Mouse (Mus musculus): ENCODE data around the gene Mgmt.

Gene Mgmt

DNA sequence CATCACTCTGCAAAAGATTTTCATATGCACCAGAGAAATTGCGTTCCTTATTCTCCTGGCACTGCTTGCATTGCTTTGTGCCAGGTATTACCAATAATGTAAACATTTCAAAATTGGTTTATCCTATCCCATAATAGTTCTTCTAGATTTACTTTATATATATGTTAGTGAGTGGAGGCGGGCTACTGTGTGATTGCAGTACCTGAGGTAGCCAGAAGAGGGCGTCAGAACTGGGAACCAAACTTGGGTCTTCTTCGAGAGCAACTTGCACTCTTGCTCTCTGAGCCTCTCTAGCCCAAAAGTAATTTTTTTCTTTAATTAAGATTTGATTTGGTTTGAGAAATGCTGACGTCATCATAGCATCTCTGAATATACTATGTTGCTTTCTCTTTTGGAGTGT lies 159.9 kb downstream of the Mgmt start:
- in situ Hi-C loops (cut with MboI, MseI), result no loop called here

DNA sequence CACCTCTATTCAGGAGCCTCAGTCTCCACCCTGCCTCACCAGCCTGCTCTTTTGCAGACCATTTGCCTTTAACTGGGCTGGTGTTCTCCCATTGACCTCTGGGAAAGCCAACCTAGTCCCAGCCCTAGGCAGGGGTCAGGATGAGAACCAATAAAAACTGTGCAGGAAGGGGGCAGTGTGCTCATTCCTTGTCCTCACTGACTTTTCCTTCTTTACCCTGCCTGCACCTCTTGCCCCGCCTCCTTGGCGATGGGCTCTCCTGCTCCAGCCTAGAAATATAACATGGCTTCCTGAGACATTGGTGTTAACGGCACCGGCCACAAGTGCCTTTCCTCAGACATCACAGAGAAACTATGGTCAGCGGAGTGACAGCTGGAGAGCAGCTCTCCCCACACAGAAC lies 161.7 kb downstream of the Mgmt start:
- in situ Hi-C loops (cut with MboI, MseI), result no loop called here

DNA sequence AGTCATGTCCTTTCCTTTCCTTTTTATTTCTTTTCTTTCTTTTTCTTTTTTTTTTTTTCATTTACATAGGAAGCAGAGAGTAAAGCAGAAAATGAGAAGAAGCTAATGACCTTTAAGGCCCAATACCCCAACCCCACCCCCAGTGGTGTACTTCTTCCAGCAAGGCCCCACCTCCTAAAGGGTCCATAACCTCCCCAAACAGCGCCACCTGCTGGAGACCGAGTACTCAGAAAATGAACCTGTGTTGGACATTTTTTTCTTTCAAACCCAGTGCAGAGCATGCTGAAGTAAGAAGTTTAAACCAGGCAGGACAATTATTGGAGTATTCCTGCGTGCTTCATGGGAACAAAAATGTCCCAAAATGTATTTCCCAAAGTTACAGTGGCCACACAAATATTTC lies 166.1 kb downstream of the Mgmt start:
- in situ Hi-C loops (cut with MboI, MseI), result no loop called here

DNA sequence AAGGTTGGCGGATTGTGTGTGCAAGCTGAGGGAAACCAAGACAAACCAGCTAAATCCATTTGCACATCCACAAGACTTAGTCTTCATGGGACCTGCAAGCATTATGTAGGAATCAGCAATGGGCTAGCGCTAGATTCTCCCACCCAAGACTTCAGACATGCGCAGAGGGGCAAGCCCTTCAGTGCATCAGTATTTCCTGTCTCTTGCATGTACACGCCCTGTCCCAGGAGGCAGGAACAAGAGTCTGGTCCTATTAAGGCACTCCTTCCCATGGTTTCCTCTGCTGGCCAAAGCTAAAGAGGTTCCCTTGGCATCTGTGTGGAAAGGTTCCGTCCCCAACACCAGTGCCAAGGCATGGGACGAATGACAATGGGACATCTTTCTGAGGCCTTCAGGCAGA lies 166.7 kb downstream of the Mgmt start:
- in situ Hi-C loops (cut with MboI, MseI), result no loop called here

DNA sequence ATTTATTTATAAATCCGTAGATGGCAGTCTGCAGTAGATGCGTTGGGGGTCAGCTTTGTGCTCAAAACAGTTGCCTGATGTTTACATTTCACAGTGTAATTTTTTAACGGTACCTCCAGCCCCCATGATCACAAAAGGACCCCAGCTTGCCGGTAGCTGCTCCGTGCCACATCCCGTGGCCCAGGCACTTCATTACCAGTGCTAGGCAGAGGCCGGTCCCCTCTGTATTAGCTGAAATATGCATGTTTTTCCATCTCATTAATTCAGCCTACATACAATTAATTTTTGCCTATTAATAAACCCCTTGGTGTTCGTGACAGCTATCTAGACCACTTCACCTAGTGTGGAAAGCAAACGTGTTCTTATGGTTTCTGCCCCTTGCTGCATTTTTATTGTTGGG lies 169.8 kb downstream of the Mgmt start:
- in situ Hi-C loops (cut with MboI, MseI), result no loop called here

DNA sequence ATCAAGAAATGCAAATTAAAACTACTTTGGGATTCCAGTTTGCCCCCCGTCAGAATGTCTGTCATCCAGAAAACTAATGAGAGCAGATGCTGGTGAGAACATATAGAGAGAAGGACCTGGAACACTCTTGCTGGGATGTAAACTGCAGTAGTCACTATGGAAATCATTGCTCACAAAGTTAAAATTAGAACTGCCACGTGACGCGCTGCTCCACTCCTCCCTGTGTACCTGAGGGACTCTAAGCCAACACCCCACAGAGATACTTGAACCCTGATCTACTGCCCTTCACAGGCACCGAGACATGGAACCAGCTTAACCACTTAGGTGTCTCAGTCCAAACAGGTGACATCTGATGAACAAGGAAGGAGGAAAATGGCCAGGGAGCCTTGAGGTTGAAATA lies 171.0 kb downstream of the Mgmt start:
- in situ Hi-C loops (cut with MboI, MseI), result no loop called here

DNA sequence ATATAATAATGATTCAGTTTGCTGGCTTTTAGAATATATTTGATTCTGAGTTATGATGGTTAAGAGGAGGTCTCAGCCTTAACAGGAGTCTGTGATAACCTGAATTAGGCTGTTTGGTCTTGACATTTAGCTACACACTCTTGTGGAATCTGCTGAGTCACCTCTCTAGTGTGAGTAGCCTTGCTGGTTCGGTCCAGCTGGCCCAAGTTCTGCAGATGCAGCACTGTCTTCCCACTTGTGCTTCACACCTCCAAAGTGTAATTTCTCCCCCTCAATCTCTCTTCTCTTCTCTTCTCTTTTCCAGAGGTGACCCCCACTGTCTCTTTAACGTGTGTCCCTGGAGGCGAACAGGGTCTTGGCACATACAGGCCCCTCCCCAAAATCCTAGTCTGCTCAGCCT lies 171.8 kb downstream of the Mgmt start:
- in situ Hi-C loops (cut with MboI, MseI), result no loop called here

DNA sequence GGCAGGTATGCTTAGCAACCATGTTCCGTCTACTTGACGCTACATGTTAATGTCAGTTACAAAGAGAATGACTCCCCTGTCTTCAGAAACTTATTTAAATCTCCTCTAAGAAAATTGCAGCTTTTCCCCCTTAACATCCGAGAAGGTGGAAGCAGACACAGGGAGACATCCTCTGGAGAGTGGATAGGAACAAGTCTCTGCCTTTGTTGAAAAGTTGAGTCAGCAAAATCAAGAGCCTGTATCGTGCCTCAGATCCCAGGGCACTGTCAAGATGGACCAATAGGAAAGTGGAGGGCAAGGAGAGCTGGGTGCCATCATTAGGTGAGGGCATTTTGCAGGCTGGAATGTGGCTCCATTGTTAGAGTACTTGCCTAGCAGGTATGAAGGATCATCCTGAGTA lies 172.6 kb downstream of the Mgmt start:
- in situ Hi-C loops (cut with MboI, MseI), result no loop called here

DNA sequence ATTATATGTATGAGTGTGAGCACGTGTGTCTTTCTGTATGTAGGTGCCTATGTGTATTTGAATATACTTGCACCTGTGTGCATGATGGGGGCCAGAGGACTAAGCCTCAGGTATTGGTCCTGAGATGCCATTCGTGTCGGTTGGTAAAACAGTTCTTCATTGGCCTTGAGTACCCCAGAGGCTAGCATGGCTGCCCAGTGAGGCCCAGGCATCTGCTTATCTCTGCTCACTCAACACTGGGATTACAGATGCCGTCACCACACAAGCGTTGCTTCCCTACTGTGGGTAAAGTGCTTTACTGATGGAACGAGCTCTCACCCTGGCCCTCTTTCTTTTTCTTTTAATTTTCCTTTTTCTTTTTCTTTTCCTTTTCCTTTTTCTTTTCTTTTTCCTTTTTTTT lies 173.3 kb downstream of the Mgmt start:
- in situ Hi-C loops (cut with MboI, MseI), result no loop called here

DNA sequence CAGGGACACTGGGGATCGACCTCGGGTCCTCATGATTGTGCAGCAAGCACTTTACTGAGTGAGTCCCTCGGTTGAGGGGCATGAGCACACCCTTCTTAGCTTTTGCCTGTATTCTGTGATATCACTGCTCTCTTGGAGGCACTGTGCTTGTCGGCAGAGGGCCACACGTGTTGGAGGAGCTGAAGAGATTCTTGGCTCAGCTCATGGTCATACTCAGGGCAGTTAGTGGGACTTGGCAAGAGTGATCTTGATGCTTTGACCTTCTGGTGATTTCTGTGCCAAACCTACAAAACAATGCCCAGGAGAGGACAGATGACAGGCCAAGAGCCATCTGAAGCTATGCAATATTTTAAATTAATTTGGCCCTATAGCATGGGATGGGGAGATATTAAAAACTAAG lies 174.4 kb downstream of the Mgmt start:
- in situ Hi-C loops (cut with MboI, MseI), result no loop called here

DNA sequence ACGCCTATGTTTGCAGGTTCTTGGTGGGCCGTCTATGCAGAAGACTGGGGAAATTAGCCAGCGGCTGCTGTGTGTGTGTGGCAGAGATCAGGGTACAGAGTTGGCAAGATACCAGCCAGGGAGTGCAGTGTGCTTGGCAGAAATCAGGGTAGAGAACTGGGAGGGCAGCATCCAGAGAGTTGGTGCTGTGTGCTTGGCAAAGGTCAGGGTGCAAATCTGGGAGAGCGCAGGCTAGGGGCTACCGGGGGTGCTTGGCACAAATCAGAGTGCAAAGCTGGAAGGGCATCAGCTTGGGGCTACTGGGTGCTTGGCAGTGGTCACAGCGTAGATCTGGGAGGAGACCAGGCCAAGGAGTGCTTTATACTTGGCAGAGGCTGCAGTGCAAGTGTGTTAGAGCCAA lies 175.4 kb downstream of the Mgmt start:
- in situ Hi-C loops (cut with MboI, MseI), result no loop called here

DNA sequence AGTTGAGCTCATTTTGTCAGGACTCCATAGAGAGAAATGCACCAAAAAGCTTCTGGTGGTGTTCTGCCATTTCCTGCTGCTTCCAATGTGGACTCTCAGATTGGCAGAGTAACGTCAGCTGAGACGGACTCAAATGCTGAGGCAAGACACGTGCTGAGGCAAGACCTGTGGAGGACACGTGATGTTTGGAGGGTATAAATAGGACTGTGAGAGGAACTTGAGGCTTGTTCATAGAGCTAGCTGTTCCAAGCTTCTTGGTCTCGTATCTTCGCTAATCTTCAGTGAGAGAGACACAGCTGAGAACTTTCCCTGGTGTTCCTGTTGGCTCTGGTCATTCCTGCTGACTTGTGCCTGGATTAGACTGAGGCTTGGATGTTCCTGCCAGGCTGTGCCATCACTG lies 176.9 kb downstream of the Mgmt start:
- in situ Hi-C loops (cut with MboI, MseI), result no loop called here

DNA sequence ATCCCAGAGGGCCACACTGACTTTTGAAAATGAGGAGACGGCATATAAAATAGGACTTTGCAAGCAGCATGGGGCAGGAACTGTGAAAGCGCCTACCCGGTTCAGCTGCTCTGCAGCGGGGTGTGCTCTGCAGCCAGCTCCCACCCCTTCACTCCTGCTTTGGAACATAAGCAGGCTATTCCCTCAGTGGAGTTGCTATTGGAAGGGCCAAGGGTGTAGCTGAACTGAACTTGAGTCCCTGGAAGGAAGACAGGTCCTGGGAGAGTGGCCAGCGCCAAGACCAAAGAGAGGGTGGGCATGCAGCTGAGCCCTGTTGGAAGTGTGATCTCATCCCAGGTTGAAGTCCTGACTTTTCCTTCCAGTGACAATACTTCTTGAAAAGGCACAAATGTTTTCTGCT lies 179.5 kb downstream of the Mgmt start:
- in situ Hi-C loops (cut with MboI, MseI), result no loop called here

DNA sequence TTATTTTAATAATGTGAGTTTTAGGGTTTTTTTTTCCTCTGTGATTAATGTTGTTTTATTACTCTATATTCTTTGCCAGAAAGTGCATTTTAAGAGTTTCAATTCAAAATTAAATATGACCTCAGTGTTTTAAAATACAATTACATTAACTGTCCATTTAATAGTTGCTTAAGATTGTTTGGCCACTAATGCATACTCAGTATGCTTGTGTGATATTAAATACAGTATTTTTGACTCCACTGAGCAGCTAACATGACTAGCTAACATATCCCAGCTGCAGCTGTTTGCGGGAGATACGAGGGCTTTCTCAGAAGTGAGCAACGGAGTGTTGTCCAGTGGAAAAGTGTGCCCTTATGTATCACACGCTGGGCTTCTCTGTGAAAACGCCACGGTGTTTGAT lies 179.9 kb downstream of the Mgmt start:
- in situ Hi-C loops (cut with MboI, MseI), result no loop called here

DNA sequence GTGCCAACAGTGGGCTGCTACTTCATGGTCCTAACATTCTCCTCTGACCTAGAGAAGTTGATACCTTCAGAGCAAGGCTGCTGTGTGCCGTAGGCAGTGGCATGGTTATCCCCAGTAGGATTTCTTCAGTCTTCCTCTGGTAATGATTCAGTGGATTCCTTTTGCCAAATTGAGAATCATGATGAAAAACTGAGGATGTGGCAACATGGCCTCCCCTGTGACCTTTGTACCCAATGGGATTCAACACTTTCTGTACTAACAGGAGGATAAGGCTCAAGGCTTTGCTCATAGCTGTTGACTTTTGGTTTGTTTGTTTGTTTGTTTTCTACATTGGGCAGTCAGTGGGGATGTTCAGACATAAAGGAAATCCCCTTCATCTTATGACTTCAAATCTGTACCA lies 180.9 kb downstream of the Mgmt start:
- in situ Hi-C loops (cut with MboI, MseI), result no loop called here

DNA sequence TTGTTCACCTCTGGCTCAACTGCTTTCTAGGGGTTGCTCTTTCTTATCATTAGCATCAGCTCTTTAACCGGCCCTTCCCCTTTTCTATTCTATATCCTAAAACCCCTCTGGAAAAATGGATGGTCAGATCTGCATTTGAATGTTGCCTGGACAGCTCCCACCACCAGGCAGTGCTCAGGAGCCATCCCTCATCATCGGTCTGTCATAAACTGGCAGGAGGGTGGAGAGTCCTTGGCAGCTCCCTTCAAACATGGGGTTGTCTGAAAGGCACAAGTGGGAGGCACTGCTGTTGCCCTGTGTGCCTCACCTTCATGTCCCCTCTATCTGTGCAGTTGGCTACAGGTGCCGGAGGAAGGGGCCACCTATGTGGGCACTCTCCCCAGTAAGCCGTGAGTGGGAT lies 185.8 kb downstream of the Mgmt start:
- in situ Hi-C loops (cut with MboI, MseI), result no loop called here

DNA sequence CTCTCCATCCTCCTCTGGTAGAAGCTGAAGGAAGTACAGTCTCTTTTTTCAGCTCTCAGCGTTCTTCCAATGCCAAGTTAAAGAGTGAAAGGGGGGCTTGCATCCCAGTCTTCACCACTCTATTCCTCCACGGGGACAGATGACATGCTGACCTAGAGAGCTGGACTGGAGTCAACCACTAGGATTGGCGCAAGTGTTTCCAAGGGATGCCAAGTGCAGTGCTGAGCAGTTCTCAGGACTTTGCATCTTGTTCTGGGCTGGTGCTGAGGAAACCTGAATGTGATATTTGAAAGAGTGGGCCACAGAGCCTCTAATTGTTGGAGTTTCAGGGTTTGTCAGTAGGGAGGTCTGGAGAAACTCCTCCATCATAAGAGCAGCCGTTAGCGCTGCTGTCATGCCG lies 187.8 kb downstream of the Mgmt start:
- in situ Hi-C loops (cut with MboI, MseI), result no loop called here

DNA sequence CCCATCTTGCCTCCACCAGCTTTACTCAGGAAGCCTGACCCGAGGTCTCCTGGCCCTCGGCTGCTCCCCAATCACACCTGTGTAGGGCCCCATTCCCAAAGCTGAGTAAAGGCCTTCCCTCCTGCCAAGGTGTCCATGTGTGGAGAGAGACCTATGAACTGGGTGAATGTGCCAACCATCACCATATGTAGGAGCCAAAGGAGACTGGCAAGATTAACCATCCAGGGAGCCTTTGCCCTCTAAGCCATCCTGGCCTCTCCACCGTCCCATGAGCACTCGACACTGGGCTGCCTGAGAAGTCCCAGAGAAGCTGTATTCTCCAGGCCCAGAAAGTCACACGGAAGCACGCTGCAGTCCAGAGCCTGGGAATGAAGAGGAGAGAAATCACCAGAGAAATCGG lies 190.2 kb downstream of the Mgmt start:
- in situ Hi-C loops (cut with MboI, MseI), result no loop called here

DNA sequence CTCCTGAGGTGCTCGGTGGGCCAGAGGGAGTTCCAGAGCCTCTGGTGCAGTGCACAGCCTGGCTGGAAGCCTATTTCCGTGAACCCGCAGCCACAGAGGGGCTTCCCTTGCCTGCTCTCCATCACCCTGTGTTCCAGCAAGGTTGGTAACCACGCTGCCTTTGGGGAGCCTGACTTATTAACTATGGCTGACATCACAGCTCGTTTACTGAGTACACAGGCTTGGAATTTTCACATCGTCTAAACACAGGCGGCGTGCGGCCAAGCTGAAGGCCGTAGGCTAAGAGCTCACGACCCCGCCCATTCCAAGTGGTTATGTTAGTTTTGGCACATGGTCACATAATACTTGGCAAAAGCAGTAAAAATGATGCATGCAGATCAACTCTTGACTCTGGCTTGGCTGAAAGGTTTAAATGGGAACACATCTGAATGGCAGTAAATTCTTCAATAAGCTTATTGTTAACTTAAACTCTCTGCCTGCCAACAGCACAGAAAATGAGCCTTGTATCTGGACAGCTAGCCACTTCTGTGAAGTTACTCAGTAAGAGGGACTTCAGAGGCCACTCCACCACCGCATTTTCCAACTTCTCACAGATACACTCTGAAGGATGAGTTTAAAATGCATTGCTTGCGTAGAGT lies 191.7 kb downstream of the Mgmt start:
- in situ Hi-C loops (cut with MboI, MseI), result no loop called here

DNA sequence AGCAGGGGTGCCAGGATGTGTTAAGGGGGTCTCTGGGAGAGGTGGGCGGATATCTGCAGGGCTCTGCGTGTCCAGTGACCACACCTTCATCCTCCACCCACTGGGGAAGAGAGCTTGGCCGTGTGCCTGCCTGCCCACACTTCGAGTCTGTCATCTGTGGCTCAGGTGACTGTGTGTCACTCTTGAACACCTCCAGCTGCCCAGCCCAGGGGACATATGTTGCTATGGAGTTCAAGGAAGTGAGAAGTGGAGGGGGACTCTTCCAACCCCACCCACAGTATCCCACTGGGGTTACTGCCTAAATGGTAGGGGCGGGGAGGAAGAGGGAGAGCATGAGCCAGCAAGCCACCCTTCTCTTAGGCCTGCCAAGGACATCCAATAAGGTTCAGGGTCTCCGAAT lies 192.7 kb downstream of the Mgmt start:
- in situ Hi-C loops (cut with MboI, MseI), result no loop called here

DNA sequence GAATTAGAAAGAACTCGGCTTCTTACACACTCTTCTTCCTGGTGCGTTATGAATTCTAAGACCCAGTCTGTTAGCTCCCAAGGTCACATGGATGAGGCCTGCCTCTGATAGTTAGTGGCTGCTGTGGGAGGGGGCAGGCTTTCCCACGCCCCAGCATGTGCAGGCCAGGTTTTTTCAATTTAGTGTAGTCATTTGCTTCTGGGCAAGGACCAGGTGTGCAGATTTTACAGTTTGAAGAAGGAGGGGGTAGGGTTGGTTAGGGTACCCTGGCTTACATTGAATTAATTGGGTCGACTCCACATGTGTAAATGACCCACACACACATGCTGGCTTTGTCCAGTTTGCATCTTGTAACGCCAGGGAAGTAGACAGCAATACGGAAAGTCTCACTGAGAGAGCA lies 193.7 kb downstream of the Mgmt start:
- in situ Hi-C loops (cut with MboI, MseI), result no loop called here

DNA sequence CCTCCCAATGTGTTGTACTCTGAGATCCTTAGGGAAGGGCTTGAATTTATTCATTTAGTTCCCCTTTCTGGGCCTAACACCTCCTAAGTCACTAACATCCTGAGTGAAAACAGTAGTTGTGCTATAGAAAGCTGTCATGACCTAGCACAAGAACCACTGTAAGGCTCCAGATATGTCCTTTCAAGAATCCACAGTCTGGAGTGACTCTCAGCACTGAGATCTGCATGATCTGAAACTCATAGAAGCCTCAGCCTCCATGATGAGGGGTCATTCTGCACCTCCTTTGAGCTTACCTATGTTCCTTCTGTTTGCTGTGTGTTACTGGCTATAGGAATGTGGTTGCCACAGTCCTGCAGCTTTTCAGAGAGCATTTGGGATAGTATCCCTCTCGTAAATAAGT lies 200.1 kb downstream of the Mgmt start:
- in situ Hi-C loops (cut with MboI, MseI), result loop anchor here in 1 of 2 experiments (10.0 kb wide), 1 partner anchor 1750 kb away; no protein-coding TSS in a partner anchor

DNA sequence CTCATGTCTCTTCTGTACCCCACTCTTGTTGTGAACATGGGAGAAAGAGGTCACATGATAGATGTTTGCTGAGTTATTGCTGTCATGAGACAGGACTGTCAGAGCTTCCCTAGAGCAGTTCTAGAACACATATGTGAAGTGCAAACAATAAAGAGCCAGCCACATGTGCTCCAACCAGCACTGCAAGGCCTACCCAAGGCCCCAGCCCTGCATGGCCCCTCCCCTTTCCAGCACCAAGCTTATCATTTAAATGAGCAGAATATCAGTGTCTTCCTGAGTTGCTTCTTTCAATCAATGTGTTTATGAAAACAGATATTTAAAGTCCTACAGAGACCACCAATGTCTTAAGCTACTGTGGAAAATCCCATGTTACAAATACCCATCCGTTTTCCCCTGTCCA lies 201.3 kb downstream of the Mgmt start:
- in situ Hi-C loops (cut with MboI, MseI), result loop anchor here in 1 of 2 experiments (10.0 kb wide), 1 partner anchor 1751 kb away; no protein-coding TSS in a partner anchor

DNA sequence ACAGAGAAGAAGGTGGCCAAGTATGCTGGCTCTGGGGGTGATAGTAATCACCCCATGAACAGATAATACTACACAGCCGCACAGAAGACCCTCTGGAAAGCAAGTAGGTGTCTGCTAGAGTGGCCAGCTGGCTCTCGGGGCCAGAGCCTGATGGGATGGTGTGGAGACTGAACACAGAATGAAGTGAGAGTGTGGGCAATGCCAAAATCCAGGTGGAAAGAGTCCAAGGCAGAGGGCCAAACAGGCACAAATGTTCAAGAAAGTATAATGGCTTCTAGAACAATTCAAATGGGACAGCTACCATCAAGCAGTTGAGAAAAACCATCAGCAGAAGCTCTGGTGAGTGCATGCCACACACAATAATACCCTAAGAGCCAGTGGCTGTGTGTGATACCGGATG lies 205.4 kb downstream of the Mgmt start:
- in situ Hi-C loops (cut with MboI, MseI), result loop anchor here in 1 of 2 experiments (10.0 kb wide), 1 partner anchor 1755 kb away; no protein-coding TSS in a partner anchor
